Mouse (Mus musculus) monocyte, adult 5-6 weeks (primary cell): ENCODE measurements at regions not wholly inside any gene's neighbourhood (a gene's known extent, or its start where the extent isn't known, plus 50 kb on each side); places are given as distances from the start of the nearest gene placed in this dataset.

Experiments used
- ATAC-seq: fragments of 153-309, 156-312 bp; replicated peaks from 2 replicates; pipeline ENCODE4 v1.8.0; 2017; ENCODE audit warnings: mild to moderate bottlenecking; ENCODE audit not compliant: low TSS enrichment, insufficient number of reproducible peaks, severe bottlenecking, poor library complexity, low FRiP score

GRCm38 (mm10) chr3:18641688-18642087 lies 693.5 kb downstream of the Cypt12 start:
- peak; percentile 88 for ATAC-seq

- ATAC-seq: no peak
Observed at GRCm38 (mm10) chr3:18643408-18644035, 695.3 kb downstream of the Cypt12 start.

GRCm38 (mm10) chr3:18645481-18645880 lies 697.3 kb downstream of the Cypt12 start:
- ATAC-seq: no peak

- ATAC-seq: no peak
Observed at GRCm38 (mm10) chr3:18645927-18646326, 697.7 kb downstream of the Cypt12 start.

- ATAC-seq: no peak
Observed at GRCm38 (mm10) chr3:18653557-18653956, 705.3 kb downstream of the Cypt12 start.

GRCm38 (mm10) chr3:18665738-18666137 lies 717.5 kb downstream of the Cypt12 start:
- ATAC-seq: no peak

- no peak for ATAC-seq
Observed at GRCm38 (mm10) chr3:18667726-18668125, 719.5 kb downstream of the Cypt12 start.

- ATAC-seq: no peak
Observed at GRCm38 (mm10) chr3:18668936-18669335, 720.7 kb downstream of the Cypt12 start.

- no peak for ATAC-seq
Observed at GRCm38 (mm10) chr3:18670203-18670700, 722.0 kb downstream of the Cypt12 start.

- no peak for ATAC-seq
Observed at GRCm38 (mm10) chr3:18671681-18672080, 723.5 kb downstream of the Cypt12 start.

GRCm38 (mm10) chr3:18683346-18684101 lies 735.3 kb downstream of the Cypt12 start:
- ATAC-seq: no peak

GRCm38 (mm10) chr3:18695113-18695792 lies 747.0 kb downstream of the Cypt12 start:
- no peak for ATAC-seq

GRCm38 (mm10) chr3:18696981-18697660 lies 748.9 kb downstream of the Cypt12 start:
- ATAC-seq: no peak

GRCm38 (mm10) chr3:18698106-18698505 lies 749.9 kb downstream of the Cypt12 start:
- ATAC-seq: no peak

- no peak for ATAC-seq
Observed at GRCm38 (mm10) chr3:18705165-18705564, 757.0 kb downstream of the Cypt12 start.

GRCm38 (mm10) chr3:18705756-18706155 lies 757.5 kb downstream of the Cypt12 start:
- no peak for ATAC-seq

GRCm38 (mm10) chr3:18706356-18706755 lies 758.1 kb downstream of the Cypt12 start:
- ATAC-seq: no peak

- no peak for ATAC-seq
Observed at GRCm38 (mm10) chr3:18707730-18708129, 759.5 kb downstream of the Cypt12 start.

- no peak for ATAC-seq
Observed at GRCm38 (mm10) chr3:18711661-18712060, 763.5 kb downstream of the Cypt12 start.
